Mouse (Mus musculus): ENCODE data around the gene Lima1. TPM values are rescaled to one million over a fixed set of nuclear protein-coding genes. Genes with fewer than 3 reads are reported as not detected.
A peak's percentile ranks its signal among the peaks of the same experiment; 100 is the strongest.
"Not testable (repeated sequence)": the region's sequence is repeated elsewhere in the genome, so short reads cannot be mapped to it uniquely, and the experiment has no call there.

Lima1 gene
- polyA plus RNA-seq, 1 experiment from 2014 or later = 37.5 TPM

DNA sequence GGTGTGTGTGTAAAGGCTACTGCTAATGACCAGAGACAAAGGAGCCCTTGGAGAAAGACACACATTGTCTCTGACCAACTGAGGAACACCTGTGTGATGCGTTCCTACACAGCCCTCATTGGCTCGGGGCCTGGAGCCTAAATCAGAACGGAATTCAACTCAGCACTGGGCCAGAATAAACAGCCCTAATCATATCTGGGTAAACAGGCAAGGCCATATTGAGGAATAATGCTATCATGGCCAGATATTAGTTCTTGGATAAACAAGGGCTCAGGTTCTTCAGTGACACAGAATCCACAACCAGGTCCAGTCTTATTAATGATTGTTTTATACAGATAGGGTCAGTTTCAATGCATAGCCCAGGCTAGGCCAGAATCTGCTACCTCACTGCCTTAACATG is 84.3 kb downstream of the Lima1 start:
- no peaks in the 10 kb centered on the region for H3K27me3 ChIP-seq
- no peak overlapping the region for H3K4me2 ChIP-seq
- no peak overlapping the region for H3K9ac ChIP-seq
- H3K4me1 ChIP-seq = peaks cover 10% of the 10 kb centered on the region
- no peaks in the 10 kb centered on the region; the same call in 1 of the 2 replicates for H3K9me3 ChIP-seq (replicated peaks)
- peaks cover 42% of the 10 kb centered on the region for H3K36me3 ChIP-seq (ENCODE audit: poor library complexity, severe bottlenecking)
- no peak overlapping the region for H3K27ac ChIP-seq
- no peak for ATAC-seq
- H3K4me3 ChIP-seq = no peak overlapping the region
- WGBS = 89% methylated on average over 3 of the region's 3 CpGs

DNA sequence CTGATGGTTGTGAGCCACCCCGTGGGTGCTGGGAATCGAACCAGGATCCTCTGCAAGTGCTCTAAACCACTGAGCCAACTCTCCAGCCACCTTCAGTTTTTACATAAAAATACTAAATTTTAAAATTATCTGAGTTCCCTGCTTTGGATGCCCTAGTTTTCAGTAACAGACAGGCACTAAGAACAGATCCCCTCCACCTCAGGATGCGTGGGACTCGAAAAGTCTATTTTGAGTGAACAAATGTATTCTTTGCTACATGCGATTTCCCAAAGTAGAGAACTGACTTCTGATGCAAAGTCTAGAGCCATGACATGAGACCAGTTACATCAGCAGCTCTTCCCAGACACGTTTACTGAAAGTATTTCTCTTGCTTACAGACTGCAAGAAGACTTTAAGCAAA is 84.8 kb downstream of the Lima1 start:
- no peak overlapping the region for H3K9ac ChIP-seq
- WGBS = 94% methylated on average over 6 of the region's 6 CpGs

GRCm38 (mm10) chr15:99787625-99788120 is 87.6 kb downstream of the Lima1 start:
- 69% methylated on average over 9 of the region's 9 CpGs for WGBS
- no peaks in the 10 kb centered on the region; the same call in 1 of the 2 replicates for H3K9me3 ChIP-seq (replicated peaks)
- no peak; the same call in 1 of the 2 replicates for ATAC-seq
- H3K4me3 ChIP-seq = no peak overlapping the region
- peak overlapping the region; percentile 8; the same call in 1 of the 2 replicates for H3K9ac ChIP-seq
- H3K4me1 ChIP-seq = peaks cover 10% of the 10 kb centered on the region
- H3K4me2 ChIP-seq = no peak overlapping the region
- H3K27me3 ChIP-seq = no peaks in the 10 kb centered on the region
- H3K27ac ChIP-seq = peak overlapping the region; percentile 22; the same call in 1 of the 2 replicates
- peaks cover 32% of the 10 kb centered on the region for H3K36me3 ChIP-seq (ENCODE audit: poor library complexity, severe bottlenecking)

More for the DNA sequence above, 84.8 kb downstream of the Lima1 start:
- H3K27ac ChIP-seq = no peak overlapping the region
- no peaks in the 10 kb centered on the region for H3K27me3 ChIP-seq
- no peak overlapping the region for H3K4me3 ChIP-seq
- no peak for ATAC-seq
- peaks cover 10% of the 10 kb centered on the region for H3K4me1 ChIP-seq
- no peaks in the 10 kb centered on the region; the same call in 1 of the 2 replicates for H3K9me3 ChIP-seq (replicated peaks)
- H3K36me3 ChIP-seq (ENCODE audit: poor library complexity, severe bottlenecking) = peaks cover 38% of the 10 kb centered on the region
- H3K4me2 ChIP-seq = no peak overlapping the region

GRCm38 (mm10) chr15:99778677-99779335 is 96.5 kb downstream of the Lima1 start:
- Histone ChIP-seq H3K36me3 (ENCODE audit: poor library complexity, severe bottlenecking) (peaks cover 42% of the 10 kb centered on the region), H3K9ac (no peak overlapping the region), H3K4me3 (no peak overlapping the region), H3K9me3 (replicated peaks) (no peaks in the 10 kb centered on the region), H3K27me3 (no peaks in the 10 kb centered on the region), H3K4me2 (no peak overlapping the region), H3K27ac (no peak overlapping the region), H3K4me1 (no peaks in the 10 kb centered on the region)
- ATAC-seq = no peak
- WGBS = 92% methylated on average over 16 of the region's 16 CpGs

DNA sequence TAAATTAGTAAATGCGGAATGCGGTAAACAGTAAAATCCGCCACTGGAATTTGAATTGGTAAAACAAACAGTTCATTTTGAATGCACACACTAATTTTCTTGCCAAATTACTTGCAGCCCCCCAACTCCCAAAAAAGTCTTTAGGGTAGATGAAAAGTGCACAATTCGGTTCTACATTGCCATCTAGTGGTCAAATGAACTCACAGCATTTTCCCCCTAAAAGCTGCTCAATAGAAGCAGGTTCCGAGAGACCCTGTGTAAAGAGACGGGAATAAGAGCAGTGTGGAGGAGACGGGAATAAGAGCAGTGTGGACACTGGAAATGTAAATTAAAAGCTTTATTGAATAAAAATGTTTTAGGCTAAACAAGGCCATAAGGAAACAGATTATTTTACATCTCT is 97.1 kb downstream of the Lima1 start:
- 21% methylated on average over 7 of the region's 7 CpGs for WGBS
- H3K4me3 ChIP-seq = no peak overlapping the region
- H3K4me2 ChIP-seq = no peak overlapping the region
- H3K27me3 ChIP-seq = no peaks in the 10 kb centered on the region
- H3K9me3 ChIP-seq (replicated peaks) = no peaks in the 10 kb centered on the region
- no peak; the same call in 1 of the 2 replicates for ATAC-seq
- no peaks in the 10 kb centered on the region for H3K4me1 ChIP-seq
- no peak overlapping the region for H3K9ac ChIP-seq
- no peak overlapping the region for H3K27ac ChIP-seq
- peaks cover 35% of the 10 kb centered on the region for H3K36me3 ChIP-seq (ENCODE audit: poor library complexity, severe bottlenecking)

- no peaks in the 10 kb centered on the region for H3K36me3 ChIP-seq (ENCODE audit: poor library complexity, severe bottlenecking)
- H3K27me3 ChIP-seq = no peaks in the 10 kb centered on the region
- no peak overlapping the region for H3K27ac ChIP-seq
- H3K4me2 ChIP-seq = peak overlapping the region; percentile 70
- ATAC-seq = no peak
- peaks cover 16% of the 10 kb centered on the region for H3K4me1 ChIP-seq
- H3K9me3 ChIP-seq (replicated peaks) = no peaks in the 10 kb centered on the region
- no peak overlapping the region for H3K4me3 ChIP-seq
- H3K9ac ChIP-seq = no peak overlapping the region
- WGBS = 31% methylated on average over 3 of the region's 3 CpGs
Observed at GRCm38 (mm10) chr15:99772925-99773324, 102.3 kb downstream of the Lima1 start.

DNA sequence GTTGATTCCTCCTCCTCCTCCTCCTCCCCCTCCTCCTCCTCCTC is 102.6 kb downstream of the Lima1 start, which contains the start of gene Cers5:
Cers5 (minus strand) TSS at position 5 of the 44 bp plus-strand sequence.
- Histone ChIP-seq H3K27ac (peak within 1 kb of the TSS; percentile 93), H3K4me3 (peak within 1 kb of the TSS; percentile 81), H3K4me2 (peak within 1 kb of the TSS; percentile 70), H3K4me1 (peaks cover 16% of the 10 kb centered on the region), H3K9ac (peak within 1 kb of the TSS; percentile 78)
- H3K27me3 ChIP-seq; H3K36me3 ChIP-seq (ENCODE audit: poor library complexity, severe bottlenecking); ATAC-seq; H3K9me3 ChIP-seq (replicated peaks): not testable (repeated sequence)

- Histone ChIP-seq H3K27me3 (no peaks in the 10 kb centered on the region), H3K9me3 (replicated peaks) (no peaks in the 10 kb centered on the region), H3K27ac (peak overlapping the region; percentile 93), H3K4me3 (peak overlapping the region; percentile 81), H3K9ac (peak overlapping the region; percentile 78), H3K4me2 (peak overlapping the region; percentile 70), H3K36me3 (ENCODE audit: poor library complexity, severe bottlenecking) (no peaks in the 10 kb centered on the region), H3K4me1 (peaks cover 16% of the 10 kb centered on the region)
- WGBS = 0% methylated on average over 34 of the region's 41 CpGs
- peak; percentile 92 for ATAC-seq
Observed at GRCm38 (mm10) chr15:99772277-99772880, 102.9 kb downstream of the Lima1 start.

GRCm38 (mm10) chr15:99771601-99772276 is 103.5 kb downstream of the Lima1 start:
- under 1% methylated on average over 56 of the region's 59 CpGs for WGBS
- Histone ChIP-seq H3K4me3 (peak overlapping the region; percentile 81), H3K4me2 (peak overlapping the region; percentile 70), H3K27me3 (no peaks in the 10 kb centered on the region), H3K4me1 (peaks cover 16% of the 10 kb centered on the region), H3K27ac (peak overlapping the region; percentile 93), H3K36me3 (ENCODE audit: poor library complexity, severe bottlenecking) (0 out of 2 replicates have a peak, but pooled peaks cover 3% of the 10 kb centered on the region), H3K9me3 (replicated peaks) (no peaks in the 10 kb centered on the region), H3K9ac (peak overlapping the region; percentile 78)
- peak; percentile 85 for ATAC-seq

GRCm38 (mm10) chr15:99771004-99771500 is 104.2 kb downstream of the Lima1 start:
- Histone ChIP-seq H3K9me3 (replicated peaks) (no peaks in the 10 kb centered on the region), H3K9ac (peak overlapping the region; percentile 78), H3K27ac (no peak overlapping the region), H3K27me3 (no peaks in the 10 kb centered on the region), H3K4me3 (peak overlapping the region; percentile 81), H3K4me2 (peak overlapping the region; percentile 70), H3K4me1 (peaks cover 16% of the 10 kb centered on the region), H3K36me3 (ENCODE audit: poor library complexity, severe bottlenecking) (0 out of 2 replicates have a peak, but pooled peaks cover 4% of the 10 kb centered on the region)
- WGBS = 34% methylated on average over 5 of the region's 5 CpGs
- no peak for ATAC-seq

DNA sequence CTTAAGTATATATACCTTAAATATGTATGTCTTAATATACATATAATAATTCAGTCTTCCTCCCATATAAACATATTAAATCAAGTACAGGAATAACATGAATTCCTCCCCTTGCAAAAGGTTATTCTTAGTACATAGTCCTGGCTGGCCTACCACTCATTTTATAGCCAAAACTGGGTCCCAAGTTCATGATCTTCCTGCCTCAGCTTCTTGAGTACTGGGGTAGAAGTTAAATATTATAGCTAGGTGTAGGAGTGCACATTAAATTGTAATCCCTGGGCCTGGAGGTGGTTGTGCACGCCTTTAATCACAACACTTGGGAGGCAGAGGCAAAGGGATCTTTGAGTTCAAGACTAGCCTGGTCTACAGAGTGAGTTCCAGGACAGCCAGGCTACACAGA is 106.5 kb downstream of the Lima1 start:
- Histone ChIP-seq H3K27ac (no peak overlapping the region), H3K4me2 (no peak overlapping the region), H3K4me3 (no peak overlapping the region), H3K4me1 (peaks cover 16% of the 10 kb centered on the region), H3K27me3 (no peaks in the 10 kb centered on the region), H3K9ac (no peak overlapping the region), H3K9me3 (replicated peaks) (no peaks in the 10 kb centered on the region), H3K36me3 (ENCODE audit: poor library complexity, severe bottlenecking) (peaks cover 16% of the 10 kb centered on the region)
- ATAC-seq = no peak
- WGBS = 87% methylated on average over 1 of the region's 1 CpGs

DNA sequence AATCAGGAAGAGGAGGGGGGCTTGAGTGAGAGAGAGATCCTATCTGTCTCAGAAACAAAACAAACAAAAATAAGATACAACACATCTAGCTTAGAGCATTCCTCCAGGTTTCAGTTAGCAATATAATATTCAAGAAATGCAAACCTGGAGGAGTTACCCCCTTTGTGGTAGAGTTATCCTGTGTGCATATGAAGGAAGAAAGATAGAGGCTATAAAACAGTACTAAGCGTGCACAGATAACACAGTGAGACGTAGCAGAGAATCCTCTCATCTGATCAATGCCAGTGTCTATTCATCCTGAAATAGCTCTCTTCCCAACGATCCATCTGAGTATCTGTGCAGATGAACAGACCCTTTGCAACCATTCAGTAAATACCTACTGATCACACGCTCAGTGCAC is 107.8 kb downstream of the Lima1 start:
- Histone ChIP-seq H3K4me1 (peaks cover 16% of the 10 kb centered on the region), H3K9me3 (replicated peaks) (no peaks in the 10 kb centered on the region), H3K9ac (no peak overlapping the region), H3K4me2 (no peak overlapping the region), H3K27me3 (no peaks in the 10 kb centered on the region), H3K36me3 (ENCODE audit: poor library complexity, severe bottlenecking) (peaks cover 16% of the 10 kb centered on the region), H3K27ac (no peak overlapping the region), H3K4me3 (no peak overlapping the region)
- ATAC-seq = no peak
- WGBS = 86% methylated on average over 4 of the region's 4 CpGs

Data from forebrain, embryonic 13.5 days (tissue).